Mouse (Mus musculus) ES-Bruce4 (cell line): ENCODE measurements at regions not wholly inside any gene's neighbourhood (a gene's known extent, or its start where the extent isn't known, plus 50 kb on each side); places are given as distances from the start of the nearest gene placed in this dataset.

Experiments used
- H3K27ac ChIP-seq: 2 replicates; pipeline ENCODE4 v1.5.1; 2012; ENCODE audit warnings: low read length, inconsistent platforms; ENCODE audit not compliant: insufficient read depth
- H3K27me3 ChIP-seq: 2 replicates; pipeline ENCODE4 v1.6.1; 2012; ENCODE audit warnings: mild to moderate bottlenecking, low read length, inconsistent platforms; ENCODE audit not compliant: control insufficient read depth, poor library complexity, insufficient read depth, severe bottlenecking
- H3K36me3 ChIP-seq: 2 replicates; pipeline ENCODE4 v1.6.1; 2012; ENCODE audit warnings: inconsistent platforms, mild to moderate bottlenecking, low read length, moderate library complexity; ENCODE audit not compliant: control insufficient read depth, poor library complexity, insufficient read depth, severe bottlenecking
- H3K4me1 ChIP-seq: one replicate; pipeline ENCODE4 v1.8.1; 2011; ENCODE audit warnings: low read length; ENCODE audit not compliant: control insufficient read depth, insufficient read depth
- H3K4me3 ChIP-seq: 2 replicates; pipeline ENCODE4 v1.5.1; 2011; ENCODE audit warnings: low read depth, mild to moderate bottlenecking, low read length
- H3K9ac ChIP-seq: 2 replicates; pipeline ENCODE4 v1.6.1; 2012; ENCODE audit warnings: low read depth, mild to moderate bottlenecking, inconsistent platforms; ENCODE audit not compliant: poor library complexity, severe bottlenecking
- H3K9me3 ChIP-seq: replicated peaks from 2 replicates; pipeline ENCODE4 v1.6.1; 2012; ENCODE audit warnings: mild to moderate bottlenecking, low read length, inconsistent platforms; ENCODE audit not compliant: control insufficient read depth, poor library complexity, insufficient read depth, severe bottlenecking
- CTCF ChIP-seq: IDR thresholded peaks from one replicate; pipeline ENCODE4 v1.8.1; 2011; ENCODE audit warnings: low read depth, low read length
- EP300 ChIP-seq: IDR thresholded peaks from 2 replicates; pipeline ENCODE4 v1.6.1; 2011; ENCODE audit warnings: low read depth, low read length; ENCODE audit not compliant: insufficient read depth
- POLR2A ChIP-seq: IDR thresholded peaks from one replicate; pipeline ENCODE4 v1.8.1; 2011; ENCODE audit warnings: low read length; ENCODE audit not compliant: insufficient read depth

GRCm38 (mm10) chr9:87784872-87785271, 53.8 kb upstream of the Tbx18 start:
- H3K36me3 ChIP-seq: no peaks in the 10 kb centered on the region
- no peaks in the 10 kb centered on the region for H3K9me3 ChIP-seq
- H3K9ac ChIP-seq: no peak overlapping the region
- TF ChIP-seq EP300: no peak
- no peak for TF ChIP-seq CTCF
- H3K4me3 ChIP-seq: no peak overlapping the region
- no peak overlapping the region for H3K27ac ChIP-seq
- no peaks in the 10 kb centered on the region for H3K27me3 ChIP-seq
- no peaks in the 10 kb centered on the region for H3K4me1 ChIP-seq

GRCm38 (mm10) chr9:87811746-87812145, 80.7 kb upstream of the Tbx18 start:
- no peak overlapping the region for H3K4me3 ChIP-seq
- H3K27me3 ChIP-seq: no peaks in the 10 kb centered on the region; the same call in 1 of the 2 replicates
- H3K4me1 ChIP-seq: no peaks in the 10 kb centered on the region
- H3K36me3 ChIP-seq: no peaks in the 10 kb centered on the region
- H3K9me3 ChIP-seq: no peaks in the 10 kb centered on the region
- TF ChIP-seq EP300 (no peak), CTCF (no peak), POLR2A (no peak)
- H3K9ac ChIP-seq: no peak overlapping the region
- no peak overlapping the region for H3K27ac ChIP-seq

GRCm38 (mm10) chr9:87822276-87822675, 91.2 kb upstream of the Tbx18 start:
- Histone ChIP-seq H3K27me3 (no peaks in the 10 kb centered on the region), H3K36me3 (no peaks in the 10 kb centered on the region), H3K9ac (no peak overlapping the region), H3K27ac (no peak overlapping the region), H3K4me3 (no peak overlapping the region), H3K9me3 (no peaks in the 10 kb centered on the region), H3K4me1 (no peaks in the 10 kb centered on the region)
- no peak for TF ChIP-seq POLR2A
- no peak for TF ChIP-seq EP300
- no peak for TF ChIP-seq CTCF

GRCm38 (mm10) chr9:87824691-87825230, 93.7 kb upstream of the Tbx18 start:
- no peak overlapping the region for H3K9ac ChIP-seq
- H3K4me1 ChIP-seq: no peaks in the 10 kb centered on the region
- H3K27me3 ChIP-seq: no peaks in the 10 kb centered on the region
- H3K36me3 ChIP-seq: no peaks in the 10 kb centered on the region
- no peak overlapping the region for H3K4me3 ChIP-seq
- no peak overlapping the region for H3K27ac ChIP-seq
- TF ChIP-seq EP300 (no peak), CTCF (no peak), POLR2A (no peak)
- H3K9me3 ChIP-seq: no peaks in the 10 kb centered on the region

GRCm38 (mm10) chr9:87843898-87844297, 112.8 kb upstream of the Tbx18 start:
- no peaks in the 10 kb centered on the region for H3K4me1 ChIP-seq
- H3K36me3 ChIP-seq: no peaks in the 10 kb centered on the region
- H3K27me3 ChIP-seq: no peaks in the 10 kb centered on the region
- no peak overlapping the region for H3K9ac ChIP-seq
- TF ChIP-seq CTCF (no peak), EP300 (no peak), POLR2A (no peak)
- H3K27ac ChIP-seq: no peak overlapping the region
- H3K4me3 ChIP-seq: no peak overlapping the region
- no peaks in the 10 kb centered on the region for H3K9me3 ChIP-seq

- Histone ChIP-seq H3K27me3 (no peaks in the 10 kb centered on the region), H3K9me3 (no peaks in the 10 kb centered on the region), H3K36me3 (no peaks in the 10 kb centered on the region), H3K4me3 (no peak overlapping the region), H3K27ac (no peak overlapping the region), H3K9ac (no peak overlapping the region), H3K4me1 (no peaks in the 10 kb centered on the region)
- TF ChIP-seq CTCF: no peak
- no peak for TF ChIP-seq POLR2A
Measured at GRCm38 (mm10) chr9:87844453-87844852, 113.4 kb upstream of the Tbx18 start.
